Mouse (Mus musculus) mesoderm, embryonic 11.5 days (tissue): ENCODE measurements around the gene Itpr1.

Source experiments
- DNase-seq: peaks from one replicate; pipeline ENCODE4 v3.0.0-alpha.2; 2012; ENCODE audit warnings: low read depth, low spot score

Itpr1 gene

DNA sequence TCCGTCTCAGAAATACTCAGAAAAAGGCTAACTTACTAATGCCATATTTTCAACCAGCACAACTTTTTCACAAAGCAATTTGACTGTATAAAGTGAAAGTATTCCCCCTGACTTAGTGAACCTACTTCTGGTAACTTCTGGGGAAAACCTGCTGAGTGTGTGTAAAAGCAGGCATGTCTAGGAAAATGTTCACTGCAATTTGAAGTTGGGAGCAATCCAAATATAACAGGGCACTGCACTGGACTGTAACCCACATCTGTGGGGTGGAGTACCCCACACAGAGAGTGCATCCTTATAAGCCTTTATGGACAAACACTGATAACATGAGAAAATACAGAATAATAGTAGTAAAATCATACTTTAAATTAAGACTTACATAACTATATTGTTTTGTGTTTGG, 303.4 kb downstream of the Itpr1 start:
- DNase-seq = no peak

DNA sequence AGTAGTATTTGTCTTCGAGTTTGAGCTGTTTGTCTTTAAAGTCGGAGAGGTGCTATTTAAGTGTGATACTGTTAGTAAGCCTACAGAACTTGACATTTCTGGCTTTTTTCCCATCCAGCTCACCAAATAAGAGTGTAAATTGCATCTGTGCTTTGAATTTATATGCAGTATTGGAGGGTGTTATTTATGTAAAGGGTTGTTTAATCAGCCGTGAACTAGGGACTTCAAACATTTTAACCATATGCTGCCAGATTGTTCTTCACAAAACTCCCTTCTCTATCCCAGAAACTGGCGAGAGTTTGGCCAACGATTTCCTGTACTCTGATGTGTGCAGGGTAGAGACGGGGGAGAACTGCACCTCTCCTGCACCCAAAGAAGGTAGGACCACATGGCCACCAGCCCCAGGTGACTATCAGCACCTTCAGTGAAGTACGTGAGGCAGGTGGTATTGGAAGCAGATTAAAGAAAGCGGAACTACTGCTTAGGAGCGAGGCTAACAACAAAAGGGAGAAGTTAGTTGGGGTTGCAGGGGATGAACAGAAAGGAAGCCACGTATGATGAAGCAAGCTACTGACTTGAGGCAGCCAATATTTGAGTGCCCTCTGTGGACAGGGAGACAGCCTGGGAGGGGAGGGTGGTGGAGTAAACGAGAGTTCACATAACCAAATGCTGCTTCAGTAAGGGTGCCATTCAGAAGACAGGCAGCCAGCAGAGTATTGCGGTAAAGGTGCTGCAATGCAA, 304.5 kb downstream of the Itpr1 start:
- DNase-seq = no peak

DNA sequence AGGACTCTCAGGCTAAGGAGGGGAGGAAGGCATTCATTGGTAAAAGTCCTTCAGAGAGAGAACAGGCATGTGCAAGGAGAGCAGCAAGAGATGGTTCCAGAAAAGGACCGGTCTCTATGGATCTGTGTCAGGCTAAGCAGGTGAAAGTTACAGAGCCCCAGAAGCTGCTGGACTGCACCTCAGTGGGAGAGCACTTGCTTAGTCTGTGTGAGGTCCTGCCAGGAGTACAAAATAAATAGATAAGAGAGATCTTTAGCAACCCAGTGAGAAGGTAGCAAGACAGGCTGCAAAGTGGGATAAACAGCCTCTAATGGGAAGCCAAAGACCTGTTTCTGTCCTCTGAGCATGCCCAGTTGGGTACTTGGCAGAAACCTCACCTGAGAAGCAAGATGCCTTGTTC, 305.1 kb downstream of the Itpr1 start:
- no peak for DNase-seq

DNA sequence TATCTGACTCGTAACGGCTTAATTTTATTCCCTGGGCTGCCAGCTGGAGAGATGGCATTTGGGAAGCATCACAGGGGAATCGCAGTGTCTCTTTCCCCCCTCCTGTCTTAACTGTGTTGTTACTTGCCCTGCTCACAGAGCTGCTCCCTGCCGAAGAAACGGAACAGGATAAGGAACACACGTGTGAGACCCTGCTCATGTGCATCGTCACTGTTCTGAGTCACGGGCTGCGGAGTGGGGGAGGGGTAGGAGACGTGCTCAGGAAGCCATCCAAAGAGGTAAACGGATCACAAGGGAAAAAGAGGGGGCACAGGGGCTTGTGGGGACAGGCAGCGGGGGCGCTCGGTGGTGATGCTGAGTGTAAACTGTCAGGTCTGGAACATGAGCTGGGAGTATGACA, 305.7 kb downstream of the Itpr1 start:
- DNase-seq = no peak

DNA sequence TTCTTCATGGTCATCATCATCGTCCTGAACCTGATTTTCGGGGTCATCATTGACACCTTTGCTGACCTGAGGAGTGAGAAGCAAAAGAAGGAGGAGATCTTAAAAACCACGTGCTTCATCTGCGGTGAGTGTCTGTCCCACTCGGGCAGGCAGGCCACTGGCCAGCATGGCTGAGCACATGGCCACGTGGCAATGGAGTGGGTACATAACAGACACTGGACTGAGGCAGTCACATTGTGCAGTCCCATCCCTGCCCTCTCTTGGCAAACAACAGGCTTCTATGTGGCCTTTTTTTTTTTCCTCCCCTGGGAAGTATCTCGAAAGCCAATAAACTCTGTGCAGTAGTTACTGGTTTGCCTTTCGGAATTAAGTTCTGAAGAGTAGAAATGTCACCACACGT, 306.4 kb downstream of the Itpr1 start:
- no peak for DNase-seq

DNA sequence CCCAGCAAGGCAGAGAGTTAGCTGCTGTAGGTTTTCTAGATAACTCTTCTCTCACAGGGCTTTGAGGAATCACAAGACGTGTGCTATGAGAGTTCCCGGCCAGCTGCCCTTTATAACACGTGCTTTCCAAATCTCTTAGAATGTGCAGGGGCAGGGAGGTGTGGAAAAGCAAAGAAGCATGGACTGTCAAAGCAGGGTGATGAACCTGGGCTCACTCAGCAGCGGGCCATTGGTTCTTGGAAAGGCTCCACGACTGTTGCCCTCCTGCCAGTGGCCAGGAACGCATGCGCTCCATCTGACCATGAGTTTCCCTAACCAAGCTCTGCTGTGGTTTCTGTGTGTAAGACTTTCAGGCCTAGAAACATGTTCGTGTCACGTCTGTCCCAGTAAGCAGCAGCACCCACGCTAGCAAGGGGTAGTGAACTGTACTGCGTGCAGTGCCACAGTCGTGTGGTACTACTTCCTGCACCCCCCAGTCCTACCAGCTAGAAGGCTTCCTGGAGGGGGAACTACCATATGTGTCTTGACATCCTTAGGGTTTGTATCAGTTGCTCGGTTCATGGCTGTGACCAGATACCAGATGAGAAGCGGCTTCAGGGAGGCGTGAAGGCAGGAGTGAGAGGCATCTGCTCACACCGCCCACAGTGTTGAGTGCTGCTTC, 311.2 kb downstream of the Itpr1 start:
- DNase-seq = no peak

DNA sequence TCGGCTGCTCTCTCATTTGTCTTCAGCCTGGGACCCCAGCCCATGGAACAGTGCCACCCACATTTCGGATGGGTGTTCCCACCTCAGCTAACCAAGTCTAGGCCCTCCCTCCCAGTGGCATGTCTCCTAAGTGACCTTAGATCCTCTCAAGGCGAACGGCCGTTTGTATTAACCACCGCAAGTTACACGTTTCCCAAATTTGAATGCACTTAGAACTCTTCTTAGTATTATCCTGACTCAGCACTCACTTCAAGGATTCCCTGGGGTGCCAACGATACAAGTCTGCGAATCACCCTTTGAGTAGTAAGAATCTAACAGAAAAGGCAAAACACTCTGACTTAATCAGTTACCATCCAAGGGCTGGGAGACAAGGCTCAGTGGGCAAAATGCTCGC, 311.7 kb downstream of the Itpr1 start:
- no peak for DNase-seq

DNA sequence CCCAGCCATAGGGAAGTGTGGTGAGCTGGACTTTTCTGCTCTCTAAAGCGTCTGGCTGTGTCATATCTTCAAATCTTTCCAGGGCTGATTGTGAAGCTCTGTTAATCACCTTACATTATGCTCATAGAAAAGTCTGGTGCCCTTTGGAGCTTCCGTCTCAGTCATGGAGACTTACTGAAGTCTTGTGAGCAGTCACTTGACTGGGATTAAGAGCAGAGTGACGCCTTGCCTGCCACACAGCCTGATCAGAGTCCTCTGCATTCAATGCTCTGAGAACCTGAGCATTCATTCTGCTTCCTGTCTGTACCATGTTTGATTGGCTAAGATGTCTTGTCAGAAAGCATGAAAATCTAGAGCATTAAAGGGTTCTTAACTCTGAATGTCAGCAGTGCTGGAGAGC, 314.7 kb downstream of the Itpr1 start:
- DNase-seq = no peak

DNA sequence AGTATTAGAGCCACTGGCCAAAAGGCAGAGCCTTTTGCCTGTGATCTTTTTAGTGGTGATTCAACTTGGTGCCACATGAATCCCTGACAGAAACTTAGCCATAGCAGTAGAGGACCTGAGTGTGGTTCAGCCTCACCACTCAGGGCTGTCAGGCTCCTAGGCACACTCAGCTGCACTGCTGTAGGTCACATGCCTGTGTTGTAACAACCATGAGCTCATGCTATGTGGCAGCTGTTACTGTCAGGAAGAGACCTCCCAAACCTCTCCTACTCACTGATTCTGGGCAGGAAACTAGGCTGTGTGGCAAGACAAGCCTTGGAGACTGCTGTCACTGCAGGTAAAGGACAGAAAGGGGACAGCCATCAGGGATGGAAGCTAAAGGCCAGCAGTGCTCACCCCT, 315.1 kb downstream of the Itpr1 start:
- DNase-seq = no peak

DNA sequence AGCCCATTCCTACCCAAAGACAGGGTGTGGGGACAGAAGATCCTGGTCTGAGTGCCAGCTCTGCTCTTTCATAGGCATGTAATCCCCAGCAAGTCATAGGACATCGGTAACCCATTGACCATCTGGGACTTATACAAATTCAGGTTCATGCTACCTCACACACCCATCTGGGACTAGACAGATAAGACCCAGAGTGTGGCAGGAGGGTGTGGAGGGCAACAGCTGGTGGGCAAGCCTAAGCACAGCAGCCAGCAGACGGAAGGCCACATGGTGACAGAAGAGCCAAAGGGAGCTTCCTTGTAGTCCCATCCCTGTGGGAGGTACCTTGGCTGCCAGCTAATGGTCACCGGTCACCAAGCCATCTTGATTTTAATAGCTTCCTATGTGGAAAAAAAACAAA, 316.3 kb downstream of the Itpr1 start:
- no peak for DNase-seq

DNA sequence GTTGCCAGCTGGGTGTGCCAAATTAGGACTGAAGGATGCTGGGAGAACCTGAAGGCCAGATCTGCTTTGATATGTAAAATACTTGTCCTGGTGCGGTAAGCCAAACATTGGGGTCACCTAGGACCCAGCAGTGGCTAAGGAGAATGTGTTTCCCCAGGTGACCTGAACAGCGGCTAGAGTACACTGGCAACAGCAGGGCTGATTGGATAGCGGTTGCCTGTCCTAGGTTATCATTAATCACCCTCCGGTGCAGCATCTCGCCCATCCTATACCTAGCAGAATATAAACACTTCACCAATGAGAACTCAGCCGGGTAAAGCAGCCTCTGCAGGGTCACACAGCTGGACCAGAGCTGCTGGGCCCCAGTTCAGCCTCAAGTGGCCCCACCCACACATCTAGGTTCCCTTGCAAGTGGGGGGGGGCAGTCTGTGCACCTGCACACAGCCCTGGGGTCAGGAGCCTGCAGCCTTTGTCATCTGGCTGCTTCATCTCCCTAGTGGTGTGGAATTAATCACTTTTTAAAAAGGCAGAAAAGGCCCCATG, 318.0 kb downstream of the Itpr1 start:
- no peak for DNase-seq

DNA sequence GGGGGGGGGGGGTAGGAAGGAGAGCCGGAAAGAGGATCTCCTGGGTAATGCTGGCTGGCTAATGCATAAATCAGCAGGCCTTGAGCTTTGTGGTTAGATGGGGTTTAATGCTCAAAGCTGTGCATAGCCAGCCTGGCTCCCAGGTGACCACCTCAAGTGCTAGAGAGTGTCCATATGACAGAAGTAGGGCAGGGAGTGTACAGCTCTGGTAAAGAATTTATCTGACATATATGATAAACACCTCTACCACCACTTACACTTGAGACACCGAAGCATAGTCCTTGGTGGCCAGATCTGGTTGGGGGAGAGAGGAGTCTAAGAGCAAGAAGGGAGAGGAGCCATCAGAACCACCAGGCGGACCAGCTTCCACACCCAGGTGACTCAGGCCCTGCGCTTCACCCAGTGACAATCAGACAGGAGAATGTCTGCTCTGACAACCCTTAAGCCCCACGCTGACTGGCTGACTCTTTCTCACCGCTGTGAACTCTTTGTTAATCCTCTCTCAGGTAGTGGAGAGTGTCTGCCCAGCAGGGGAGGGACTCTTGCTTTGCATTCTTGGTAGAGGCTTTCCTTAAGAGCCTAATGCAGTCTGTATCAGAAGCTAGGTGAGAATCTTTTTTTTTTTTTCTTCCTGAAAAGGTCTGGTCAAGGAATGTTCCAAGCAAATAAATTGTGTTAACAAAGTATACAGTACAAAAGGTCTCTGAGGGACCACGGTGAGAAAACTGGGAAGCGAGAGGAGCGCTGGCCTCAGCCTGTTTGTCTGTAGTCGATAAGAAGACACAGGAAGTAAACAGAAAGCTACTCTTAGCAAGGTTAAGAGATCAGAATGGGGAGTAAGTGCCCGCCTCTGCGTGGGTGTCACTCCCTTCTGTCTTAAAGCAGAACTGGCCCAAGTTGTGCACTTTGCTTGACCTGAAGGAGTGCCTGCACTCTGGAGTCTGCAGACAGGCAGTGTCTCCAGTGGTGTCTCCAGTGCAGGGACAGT, 318.7 kb downstream of the Itpr1 start:
- DNase-seq = peak; percentile 59

DNA sequence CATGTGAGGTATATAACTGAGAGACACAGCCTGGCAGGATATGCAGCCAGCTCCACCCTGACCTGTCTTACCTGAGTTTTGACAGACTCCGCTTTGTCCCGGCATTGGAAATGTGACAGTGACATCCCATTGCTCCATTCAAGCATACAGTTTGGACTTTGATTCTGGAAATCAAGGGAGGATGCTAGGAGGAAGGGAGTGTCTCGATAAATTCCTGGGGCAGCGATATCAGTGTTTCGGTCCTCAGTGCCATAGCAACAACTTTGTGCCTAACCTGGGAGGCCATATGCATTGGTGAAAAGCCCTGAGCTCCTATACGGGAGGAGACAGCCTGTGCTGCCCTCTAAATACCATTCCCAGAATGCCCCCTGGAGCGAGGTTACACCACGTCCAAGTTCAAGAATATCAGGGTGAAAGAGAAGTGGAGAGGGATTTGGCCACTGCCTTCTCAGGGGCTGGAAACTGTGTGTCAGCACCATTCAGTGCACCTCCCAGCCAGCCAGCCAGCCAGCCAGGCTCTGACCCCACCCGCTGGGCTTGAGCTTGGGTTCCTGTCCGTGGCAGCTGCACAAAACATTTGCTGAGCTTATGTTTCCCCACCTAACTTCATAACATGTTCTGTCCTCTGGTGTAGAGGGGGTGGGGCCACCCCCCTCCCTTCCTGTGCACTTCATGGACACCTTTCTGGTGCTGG, 319.7 kb downstream of the Itpr1 start:
- no peak for DNase-seq

DNA sequence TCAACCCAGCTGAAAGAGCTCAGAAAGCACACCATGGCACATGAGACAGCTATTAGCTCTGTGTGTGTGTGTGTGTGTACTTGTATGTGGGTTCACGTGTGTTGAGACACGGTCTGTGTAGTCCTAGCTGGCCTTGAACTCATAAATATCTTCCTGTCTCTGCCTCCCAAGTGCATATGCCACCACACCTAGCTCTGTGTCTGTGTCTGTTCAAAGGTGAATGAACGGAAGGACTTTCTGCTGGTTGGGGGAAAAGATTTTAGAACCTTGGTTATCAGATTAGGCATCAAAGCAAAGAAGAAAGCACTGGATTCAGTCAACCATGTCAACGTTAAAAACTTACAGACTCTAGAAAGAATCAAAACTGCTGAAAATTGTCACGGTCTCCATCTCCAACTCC, 321.2 kb downstream of the Itpr1 start:
- no peak for DNase-seq

DNA sequence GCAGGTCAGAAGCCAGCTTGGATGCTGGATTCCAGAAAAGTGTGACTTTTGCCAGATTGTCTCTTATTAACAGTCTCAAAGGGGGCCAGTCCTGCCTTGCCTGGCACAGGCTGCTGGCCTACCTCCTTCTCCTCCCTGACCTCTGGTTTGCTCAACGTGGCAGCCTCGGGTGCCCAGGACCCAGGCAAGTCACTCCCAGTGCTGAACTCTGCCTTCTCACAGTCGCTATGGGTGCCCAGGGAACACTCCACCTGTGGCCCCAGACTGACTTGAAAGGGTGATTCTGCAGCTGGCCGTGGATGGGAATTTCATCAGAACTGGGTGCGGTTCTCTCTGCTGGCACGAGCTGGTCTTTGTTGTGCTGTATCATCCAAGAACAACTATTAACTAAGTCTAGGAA, 321.7 kb downstream of the Itpr1 start:
- DNase-seq = no peak

DNA sequence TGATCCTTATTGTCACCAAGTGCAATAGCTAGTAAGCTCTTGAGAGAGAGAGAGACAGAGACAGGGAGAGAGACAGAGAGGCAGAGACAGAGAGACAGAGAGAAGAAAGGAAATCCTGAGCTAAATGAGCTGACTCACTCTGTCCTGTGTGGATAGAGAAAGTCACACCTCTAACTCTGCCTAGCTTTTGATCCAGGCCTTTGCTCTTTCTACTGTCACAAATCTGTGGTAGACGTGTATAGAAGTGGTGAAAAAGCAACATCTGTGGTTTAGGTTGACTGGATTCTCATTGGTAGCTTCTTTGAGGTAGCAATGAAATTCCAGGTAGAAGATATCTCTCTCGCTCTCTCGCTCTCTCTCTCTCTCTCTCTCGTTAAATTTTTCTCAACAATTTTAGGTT, 322.4 kb downstream of the Itpr1 start:
- DNase-seq = no peak

DNA sequence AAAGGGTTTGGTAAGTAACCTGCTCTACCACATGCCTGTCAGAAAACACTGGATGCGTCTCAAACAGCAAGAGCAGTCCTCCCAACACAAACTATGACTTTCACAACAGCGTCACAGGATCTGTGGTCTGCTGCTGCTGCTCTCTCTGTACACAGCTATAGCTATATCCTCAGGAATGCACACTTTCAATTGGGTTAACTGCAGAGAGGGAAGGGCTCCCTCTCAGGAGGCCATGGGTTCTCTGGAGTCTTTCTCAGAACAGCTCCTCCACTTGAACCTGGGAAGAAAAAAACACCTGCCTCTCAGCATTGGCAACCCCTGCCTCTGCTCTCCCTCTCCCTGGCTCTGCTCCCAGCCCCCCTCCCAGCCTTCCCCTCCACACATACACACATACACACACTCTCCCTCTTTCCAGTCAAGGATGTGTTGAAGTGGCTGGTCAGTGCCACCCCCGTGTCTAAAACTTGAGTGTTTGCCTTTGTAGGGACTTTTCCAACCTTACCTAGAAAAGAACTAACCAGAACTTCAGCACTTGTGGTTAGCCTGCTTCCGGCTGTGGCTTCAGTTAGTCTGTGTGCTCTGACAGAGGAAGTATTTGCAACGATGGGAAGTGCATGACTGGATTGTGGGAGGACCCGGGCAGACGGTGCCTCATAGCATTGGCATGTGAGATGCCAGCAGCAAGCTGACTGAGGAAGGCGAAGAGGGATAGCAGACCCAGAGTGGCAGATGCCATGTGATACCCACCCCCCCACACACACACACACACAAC, 323.8 kb downstream of the Itpr1 start:
- no peak for DNase-seq

DNA sequence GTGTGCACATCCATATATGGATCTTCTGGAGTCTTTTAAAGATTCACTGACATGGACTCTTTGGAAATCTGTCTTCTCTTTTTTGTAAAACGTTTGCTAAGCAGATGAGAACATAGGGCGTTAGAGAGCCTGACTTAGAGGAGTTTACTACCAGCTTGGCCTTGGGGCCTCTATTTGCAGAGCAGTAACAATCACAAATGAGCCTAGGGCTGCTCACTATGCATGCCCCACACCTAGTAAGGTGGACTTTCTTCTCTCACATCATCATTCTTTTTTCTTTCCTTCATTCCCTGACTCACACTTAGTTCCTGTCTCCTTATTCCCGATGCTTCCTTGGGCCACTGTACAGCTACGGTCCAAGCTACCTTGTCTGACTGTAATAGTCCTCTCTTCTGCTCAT, 325.5 kb downstream of the Itpr1 start:
- no peak for DNase-seq

DNA sequence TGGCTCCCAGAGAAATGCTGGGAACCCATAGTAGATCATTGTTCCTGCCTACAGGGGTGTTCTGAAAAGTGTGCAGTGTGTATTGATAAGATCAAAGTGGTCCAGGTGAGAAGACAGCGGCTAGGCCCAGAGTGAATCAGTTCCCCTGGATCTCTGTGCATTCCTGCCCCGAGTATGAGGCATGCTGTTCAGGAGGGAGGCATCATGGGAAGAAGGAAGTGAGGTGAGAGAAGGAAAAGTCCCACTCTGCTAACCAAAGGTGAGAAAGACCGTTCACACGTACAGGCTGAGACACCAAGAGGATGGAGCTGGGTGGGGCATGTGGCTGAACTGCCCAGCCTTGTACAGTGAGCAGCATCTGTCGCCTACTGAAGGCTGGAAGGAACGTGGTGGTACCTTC, 327.5 kb downstream of the Itpr1 start:
- DNase-seq = no peak

DNA sequence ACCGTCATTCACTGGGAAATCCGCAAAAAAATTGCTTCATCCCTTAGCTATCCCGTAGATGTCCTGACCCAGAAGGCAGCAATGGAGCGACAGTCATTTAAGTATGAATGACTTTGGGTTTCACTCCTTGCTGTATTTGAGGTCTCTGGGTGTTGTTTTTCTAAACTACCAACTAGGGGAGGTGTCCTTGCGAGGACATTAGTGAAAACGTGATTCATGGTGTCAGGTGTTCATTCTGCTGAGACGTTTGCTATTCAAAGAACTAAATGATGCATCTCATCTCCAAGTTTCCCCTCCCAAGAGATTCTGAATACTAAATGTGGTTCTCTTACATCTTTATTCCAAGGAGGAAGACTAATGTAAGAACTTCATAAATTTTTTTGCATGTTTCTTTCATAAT, 332.0 kb downstream of the Itpr1 start:
- no peak for DNase-seq

DNA sequence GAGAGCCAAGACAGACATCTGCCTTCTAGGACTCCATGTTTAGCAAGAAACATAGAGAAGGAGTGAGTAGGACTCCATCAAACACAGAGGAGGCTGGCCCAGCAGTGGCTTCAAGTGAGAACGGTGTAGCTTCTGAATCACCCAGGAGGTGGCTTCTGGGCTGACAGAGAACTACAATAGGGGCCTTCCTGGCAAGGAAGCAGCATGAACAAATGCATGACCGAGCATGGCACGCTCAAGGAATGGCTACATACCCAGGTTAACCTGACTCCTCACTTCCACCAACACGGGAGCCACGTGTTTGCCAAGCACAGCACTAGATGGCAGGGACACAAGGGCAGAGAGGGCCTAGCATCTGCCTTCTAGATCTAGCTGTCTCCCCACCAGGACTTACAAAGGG, 332.6 kb downstream of the Itpr1 start:
- no peak for DNase-seq
